Mouse (Mus musculus): Measurements from ENCODE around the gene Nbea. TPM values are rescaled to one million over a fixed set of nuclear protein-coding genes. Genes with fewer than 3 reads are reported as not detected.

The Nbea gene
- polyA plus RNA-seq, 1 experiment from 2014 or later = 17.1 TPM

DNA sequence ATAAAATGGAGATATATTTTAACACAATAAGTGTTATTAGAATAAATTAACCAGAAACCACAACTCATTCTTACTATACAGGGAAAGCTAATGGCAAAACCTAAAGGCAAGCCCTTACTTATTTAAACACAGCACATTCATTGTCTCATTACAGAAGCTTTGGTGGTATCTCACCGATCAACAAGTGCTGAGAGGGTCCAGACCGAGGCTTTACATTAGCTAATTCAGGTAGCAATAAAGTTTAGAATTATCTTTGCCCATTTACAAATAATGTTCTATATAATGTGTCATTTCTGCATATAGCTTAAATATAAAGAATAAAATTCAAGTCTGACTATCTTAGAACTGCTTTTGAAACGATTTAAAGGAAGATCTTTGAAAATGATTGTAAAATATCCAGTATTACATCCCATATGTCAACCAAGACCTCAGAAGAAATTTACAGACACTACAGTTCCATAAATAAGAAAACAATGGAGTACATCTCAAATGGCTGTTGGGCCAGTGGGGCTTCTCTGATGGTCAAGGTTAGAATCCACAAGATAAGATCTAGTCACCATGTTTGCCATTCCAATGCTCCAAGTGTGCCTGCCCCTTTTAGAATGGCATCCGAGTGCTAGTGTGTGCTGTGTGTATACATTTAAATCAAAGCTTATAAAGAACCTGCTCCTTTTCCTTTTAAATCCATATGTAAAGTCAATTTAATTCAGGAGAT lies 398.1 kb downstream of the Nbea start:
- WGBS = 26% methylated on average over 4 of the region's 4 CpGs
- H3K4me3 ChIP-seq = peak overlapping the region; percentile 73
- DNase-seq (ENCODE audit: low spot score) = no peak
- H3K36me3 ChIP-seq (replicated peaks) = no peaks in the 10 kb centered on the region
- H3K27ac ChIP-seq (replicated peaks) = peak overlapping the region; percentile 93
- peaks cover 84% of the 10 kb centered on the region for H3K27me3 ChIP-seq (replicated peaks; ENCODE audit: low read depth, poor library complexity, severe bottlenecking)
- peaks cover 63% of the 10 kb centered on the region for H3K4me1 ChIP-seq
- no peaks in the 10 kb centered on the region for H3K9me3 ChIP-seq

DNA sequence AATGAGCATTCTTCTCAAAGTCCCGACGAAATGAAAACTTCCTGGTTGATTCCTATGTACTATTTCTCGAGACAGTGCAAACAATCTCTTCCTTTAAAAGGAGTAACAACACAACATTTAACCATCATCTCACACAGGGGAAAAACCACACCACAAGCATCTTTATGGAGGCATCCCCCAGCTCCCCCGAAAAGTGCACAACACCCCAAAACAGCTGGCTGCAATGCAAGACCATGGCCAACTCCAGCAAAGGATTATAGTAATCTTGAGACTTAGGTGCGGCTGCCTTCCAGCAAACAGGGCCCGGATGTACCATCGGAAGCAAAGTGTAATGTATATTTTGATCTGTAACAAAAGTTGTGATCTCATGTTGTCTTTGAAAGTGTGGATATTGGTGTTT lies 399.4 kb downstream of the Nbea start:
- Histone ChIP-seq H3K4me1 (peaks cover 62% of the 10 kb centered on the region), H3K4me3 (peak overlapping the region; percentile 73), H3K27ac (replicated peaks) (peak overlapping the region; percentile 93), H3K9me3 (no peaks in the 10 kb centered on the region), H3K36me3 (replicated peaks) (no peaks in the 10 kb centered on the region), H3K27me3 (replicated peaks; ENCODE audit: low read depth, poor library complexity, severe bottlenecking) (peaks cover 84% of the 10 kb centered on the region)
- 2% methylated on average over 7 of the region's 7 CpGs for WGBS
- DNase-seq (ENCODE audit: low spot score) = peak; percentile 54

DNA sequence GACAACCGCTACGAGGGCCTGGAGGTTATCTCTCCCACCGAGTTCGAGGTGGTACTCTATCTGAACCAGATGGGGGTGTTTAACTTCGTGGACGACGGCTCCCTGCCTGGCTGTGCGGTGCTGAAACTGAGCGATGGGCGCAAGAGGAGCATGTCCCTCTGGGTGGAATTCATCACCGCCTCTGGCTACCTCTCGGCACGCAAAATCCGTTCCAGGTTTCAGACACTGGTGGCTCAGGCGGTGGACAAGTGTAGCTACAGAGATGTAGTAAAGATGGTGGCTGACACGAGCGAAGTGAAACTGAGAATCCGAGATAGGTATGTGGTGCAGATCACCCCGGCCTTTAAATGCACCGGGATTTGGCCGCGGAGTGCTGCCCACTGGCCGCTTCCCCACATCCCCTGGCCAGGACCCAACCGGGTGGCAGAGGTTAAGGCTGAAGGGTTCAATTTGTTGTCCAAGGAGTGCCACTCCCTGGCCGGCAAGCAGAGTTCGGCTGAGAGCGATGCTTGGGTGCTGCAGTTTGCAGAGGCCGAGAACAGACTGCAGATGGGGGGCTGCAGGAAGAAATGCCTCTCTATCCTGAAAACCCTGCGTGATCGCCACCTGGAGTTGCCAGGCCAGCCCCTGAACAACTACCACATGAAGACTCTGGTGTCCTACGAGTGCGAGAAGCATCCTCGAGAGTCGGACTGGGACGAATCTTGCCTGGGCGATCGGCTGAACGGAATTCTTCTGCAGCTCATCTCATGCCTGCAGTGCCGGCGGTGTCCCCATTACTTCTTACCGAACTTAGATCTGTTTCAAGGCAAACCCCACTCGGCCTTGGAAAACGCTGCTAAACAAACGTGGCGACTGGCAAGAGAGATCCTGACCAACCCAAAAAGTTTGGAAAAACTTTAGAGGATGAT lies 400.1 kb downstream of the Nbea start:
- Histone ChIP-seq H3K4me1 (peaks cover 61% of the 10 kb centered on the region), H3K27ac (replicated peaks) (peak overlapping the region; percentile 93), H3K9me3 (no peaks in the 10 kb centered on the region), H3K27me3 (replicated peaks; ENCODE audit: low read depth, poor library complexity, severe bottlenecking) (peaks cover 85% of the 10 kb centered on the region), H3K4me3 (peak overlapping the region; percentile 73), H3K36me3 (replicated peaks) (no peaks in the 10 kb centered on the region)
- peak; percentile 72 for DNase-seq (ENCODE audit: low spot score)
- under 1% methylated on average over 45 of the region's 45 CpGs for WGBS

DNA sequence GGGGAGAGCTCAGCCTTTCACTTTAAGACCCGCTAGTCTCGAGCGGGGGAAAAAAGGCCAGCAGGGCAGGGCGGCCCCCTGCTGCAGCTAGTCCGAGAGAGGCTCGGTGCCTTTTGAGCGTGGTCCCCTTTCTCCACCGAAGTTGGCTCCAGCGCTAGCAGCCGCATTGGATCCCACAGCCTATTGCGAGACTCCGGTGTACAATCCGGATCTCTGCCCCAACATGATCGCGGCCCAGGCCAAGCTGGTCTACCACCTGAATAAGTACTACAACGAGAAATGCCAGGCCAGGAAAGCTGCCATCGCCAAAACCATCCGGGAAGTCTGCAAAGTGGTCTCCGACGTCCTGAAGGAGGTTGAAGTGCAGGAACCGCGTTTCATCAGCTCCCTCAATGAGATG lies 400.7 kb downstream of the Nbea start:
- Histone ChIP-seq H3K4me3 (peak overlapping the region; percentile 73), H3K4me1 (peaks cover 61% of the 10 kb centered on the region)

DNA sequence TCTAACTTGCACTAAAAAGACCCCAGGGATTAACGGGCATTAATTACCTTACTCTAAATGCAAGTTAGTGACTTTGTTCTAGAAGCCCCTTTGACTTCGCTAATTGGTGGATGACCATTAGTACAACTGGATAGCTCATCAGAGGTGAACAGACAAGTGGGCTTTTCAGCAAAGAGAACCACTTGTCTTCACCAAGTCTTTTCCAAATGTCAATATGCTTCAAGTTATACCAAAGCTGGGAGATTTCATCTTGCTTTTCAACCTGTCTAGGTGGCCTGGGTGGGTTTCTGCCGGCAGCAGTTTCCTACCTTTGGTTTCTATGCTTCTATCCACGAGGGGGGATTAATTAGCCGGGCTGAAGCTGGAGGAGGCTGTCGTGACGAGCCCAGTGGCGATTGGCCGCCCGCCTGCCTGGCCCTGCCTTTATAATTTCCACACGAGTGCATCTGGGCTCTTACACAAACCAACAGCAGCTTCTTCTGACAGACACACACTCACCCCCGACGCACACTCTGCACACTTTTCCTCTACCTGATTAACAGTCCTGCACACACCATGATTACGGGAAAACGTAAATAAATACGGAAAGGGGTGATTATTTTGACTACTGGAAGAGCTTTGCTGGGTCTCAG lies 401.3 kb downstream of the Nbea start, which contains the start of gene Mab21l1:
Gene Mab21l1, plus strand, starts transcription at position 455 of the 632 bp plus-strand sequence.
- Histone ChIP-seq H3K27me3 (replicated peaks; ENCODE audit: low read depth, poor library complexity, severe bottlenecking) (peaks cover 96% of the 10 kb centered on the region), H3K9me3 (no peaks in the 10 kb centered on the region), H3K4me1 (peaks cover 61% of the 10 kb centered on the region), H3K36me3 (replicated peaks) (no peaks in the 10 kb centered on the region), H3K4me3 (peak within 1 kb of the TSS; percentile 73), H3K27ac (replicated peaks) (peak within 1 kb of the TSS; percentile 93)
- DNase-seq (ENCODE audit: low spot score) = peak; percentile 84
- WGBS = 1% methylated on average over 16 of the region's 16 CpGs

More for the DNA sequence above, 400.7 kb downstream of the Nbea start:
- under 1% methylated on average over 22 of the region's 22 CpGs for WGBS
- no peaks in the 10 kb centered on the region for H3K36me3 ChIP-seq (replicated peaks)
- no peak for DNase-seq (ENCODE audit: low spot score)
- no peaks in the 10 kb centered on the region for H3K9me3 ChIP-seq
- H3K27ac ChIP-seq (replicated peaks) = peak overlapping the region; percentile 93
- peaks cover 91% of the 10 kb centered on the region for H3K27me3 ChIP-seq (replicated peaks; ENCODE audit: low read depth, poor library complexity, severe bottlenecking)

DNA sequence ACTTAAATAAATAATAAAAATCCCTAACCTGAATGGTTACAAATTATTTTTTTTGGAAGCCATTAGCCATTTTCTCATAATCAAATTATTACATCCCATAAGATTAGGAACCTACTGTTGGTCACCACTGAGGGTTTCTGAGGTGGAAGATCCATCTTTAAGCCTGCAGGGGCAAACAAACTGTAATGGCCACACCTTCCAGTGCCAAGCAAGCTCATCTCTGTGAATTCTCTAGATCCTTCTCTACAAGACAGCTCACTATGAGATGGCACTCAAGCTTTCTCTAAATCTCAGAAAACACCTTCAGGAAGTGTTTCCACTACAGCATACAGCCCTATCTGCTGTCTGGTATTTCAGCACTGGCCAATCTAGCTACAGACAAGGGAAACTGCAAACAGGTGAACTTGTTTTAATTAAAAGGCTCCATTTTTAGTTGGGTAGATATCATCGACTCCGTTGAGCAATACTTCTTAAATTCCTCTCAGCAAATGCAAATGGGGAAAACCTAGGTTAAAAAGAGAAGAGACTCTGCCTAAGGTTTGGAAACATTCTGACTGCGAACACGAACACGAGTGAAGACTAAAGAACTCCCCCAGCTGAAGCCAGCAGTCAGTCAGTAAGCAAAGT lies 402.0 kb downstream of the Nbea start:
- peaks cover 93% of the 10 kb centered on the region for H3K27me3 ChIP-seq (replicated peaks; ENCODE audit: low read depth, poor library complexity, severe bottlenecking)

DNA sequence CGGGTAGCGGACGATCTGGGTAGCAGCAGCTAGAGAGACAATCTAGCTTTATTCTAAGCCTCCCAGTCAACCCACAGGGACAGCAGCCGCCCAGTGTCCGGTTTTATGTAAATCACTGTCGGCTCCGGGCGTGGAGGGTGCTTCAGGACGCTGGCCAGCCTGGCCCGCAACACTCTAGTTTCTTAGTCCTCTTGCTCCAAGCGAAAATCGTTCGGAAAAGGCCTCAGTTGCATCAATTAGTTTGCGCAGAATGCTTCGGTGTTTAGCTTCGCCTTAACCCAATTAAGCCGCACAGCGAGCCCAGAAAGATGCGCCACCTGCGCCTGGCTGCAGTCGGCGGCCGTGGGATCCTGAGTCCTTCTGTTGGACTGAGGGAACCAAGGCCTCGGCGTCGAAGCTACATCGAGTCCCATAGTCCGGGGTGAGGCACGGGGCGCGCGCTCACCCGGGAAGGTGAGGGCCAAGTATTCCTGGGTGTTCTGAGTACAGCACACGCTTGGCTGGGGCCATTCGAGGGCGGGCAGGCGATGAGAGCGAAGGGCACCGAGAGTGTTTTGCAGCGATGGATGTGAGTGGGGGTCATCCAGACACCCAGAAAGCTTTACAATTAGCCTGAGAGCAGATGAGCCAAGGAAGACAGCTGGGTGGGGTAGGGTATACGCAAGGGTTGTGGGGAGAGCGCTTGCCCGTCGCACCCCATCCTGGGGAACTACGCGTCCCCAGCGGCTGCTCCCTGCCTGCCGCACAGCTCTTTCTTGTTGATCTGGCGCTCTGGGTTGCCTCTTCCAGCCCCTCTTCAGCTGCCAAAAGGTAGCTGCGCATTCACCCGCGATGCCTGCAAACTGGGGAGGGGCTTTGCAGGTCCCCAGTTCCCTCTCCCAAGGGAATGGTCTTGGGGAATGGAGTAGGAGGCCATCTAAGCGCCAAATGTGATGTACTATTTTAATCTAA lies 403.1 kb downstream of the Nbea start:
- Histone ChIP-seq H3K27me3 (replicated peaks; ENCODE audit: low read depth, poor library complexity, severe bottlenecking) (peaks cover 81% of the 10 kb centered on the region), H3K4me1 (peaks cover 56% of the 10 kb centered on the region)
- under 1% methylated on average over 53 of the region's 53 CpGs for WGBS

More for the DNA sequence above, 402.0 kb downstream of the Nbea start:
- 5% methylated on average over 5 of the region's 5 CpGs for WGBS
- H3K4me1 ChIP-seq = peaks cover 56% of the 10 kb centered on the region
- H3K36me3 ChIP-seq (replicated peaks) = no peaks in the 10 kb centered on the region
- peak overlapping the region; percentile 73 for H3K4me3 ChIP-seq
- H3K27ac ChIP-seq (replicated peaks) = peak overlapping the region; percentile 93
- H3K9me3 ChIP-seq = no peaks in the 10 kb centered on the region
- DNase-seq (ENCODE audit: low spot score) = no peak

DNA sequence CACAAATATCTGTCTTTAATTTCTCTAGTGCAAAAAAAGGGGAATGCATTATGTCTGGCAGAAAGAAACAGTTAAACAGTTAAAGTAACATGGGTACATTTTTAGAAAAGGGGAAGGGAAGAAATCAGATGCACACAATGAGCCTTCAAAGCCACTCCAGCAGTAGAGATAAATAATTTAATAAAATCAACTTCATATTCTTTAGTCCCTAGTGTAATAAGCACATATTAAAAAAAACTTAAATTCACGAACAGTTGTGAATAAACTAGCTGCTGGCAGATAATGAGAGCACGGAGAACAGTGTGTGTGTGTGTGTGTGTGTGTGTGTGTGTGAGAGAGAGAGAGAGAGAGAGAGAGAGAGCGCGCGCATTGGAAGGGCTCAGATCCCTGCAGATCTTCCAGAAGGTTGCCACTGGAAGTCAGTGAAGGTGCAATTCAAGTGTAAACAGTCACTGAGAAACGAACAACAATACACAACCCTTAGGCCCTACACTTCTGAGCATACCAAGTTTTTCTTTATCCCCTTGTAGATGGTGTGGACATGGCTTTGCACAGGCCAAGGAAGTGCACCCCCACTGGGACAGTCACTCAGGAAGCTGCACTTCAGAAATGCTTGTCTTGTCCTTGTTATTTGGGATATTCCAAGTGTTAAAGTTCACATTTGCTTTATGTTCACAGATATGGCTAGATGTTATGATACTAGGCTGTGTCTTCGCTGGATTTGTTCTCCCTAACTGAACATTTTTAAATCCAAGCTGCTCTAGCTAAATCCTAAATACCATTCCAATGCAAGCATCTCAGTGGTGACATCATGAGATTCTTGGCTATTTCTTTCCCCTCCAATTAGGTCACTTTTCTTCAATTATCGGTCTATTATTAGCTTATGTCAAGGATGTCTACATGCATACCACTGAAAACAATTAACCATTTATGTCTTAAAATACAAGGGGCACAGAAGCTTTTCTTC lies 404.5 kb downstream of the Nbea start:
- WGBS = 21% methylated on average over 8 of the region's 8 CpGs
- H3K4me3 ChIP-seq = peak overlapping the region; percentile 57; the same call in 1 of the 2 replicates
- peak overlapping the region; percentile 40; the same call in 1 of the 2 replicates for H3K27ac ChIP-seq (replicated peaks)
- no peaks in the 10 kb centered on the region for H3K9me3 ChIP-seq
- DNase-seq (ENCODE audit: low spot score) = no peak
- peaks cover 68% of the 10 kb centered on the region for H3K27me3 ChIP-seq (replicated peaks; ENCODE audit: low read depth, poor library complexity, severe bottlenecking)
- H3K36me3 ChIP-seq (replicated peaks) = no peaks in the 10 kb centered on the region
- peaks cover 57% of the 10 kb centered on the region for H3K4me1 ChIP-seq

More for the DNA sequence above, 403.1 kb downstream of the Nbea start:
- no peaks in the 10 kb centered on the region for H3K9me3 ChIP-seq
- H3K36me3 ChIP-seq (replicated peaks) = no peaks in the 10 kb centered on the region
- H3K4me3 ChIP-seq = peak overlapping the region; percentile 57
- peak; percentile 71 for DNase-seq (ENCODE audit: low spot score)
- peak overlapping the region; percentile 82 for H3K27ac ChIP-seq (replicated peaks)

DNA sequence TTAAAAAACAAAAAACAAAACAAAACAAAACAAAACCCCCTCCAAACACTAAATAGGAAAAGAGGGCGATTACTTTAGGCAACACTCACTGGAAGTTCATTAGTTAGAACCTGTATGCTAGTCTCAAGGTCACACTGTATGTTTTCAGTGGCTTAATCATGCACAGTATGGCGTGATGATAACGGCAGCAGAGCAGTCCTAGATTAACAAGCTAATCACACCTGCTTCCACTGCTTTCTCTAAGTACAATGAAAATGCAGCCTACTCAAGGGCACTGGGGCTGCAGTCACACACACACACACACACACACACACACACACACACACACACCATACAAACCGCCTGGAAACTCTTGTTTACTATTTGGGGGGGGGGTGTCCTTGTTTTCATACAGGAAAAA lies 406.0 kb downstream of the Nbea start:
- H3K4me1 ChIP-seq = peaks cover 43% of the 10 kb centered on the region
- no peak overlapping the region for H3K27ac ChIP-seq (replicated peaks)
- no peaks in the 10 kb centered on the region for H3K9me3 ChIP-seq
- no peak overlapping the region for H3K4me3 ChIP-seq
- DNase-seq (ENCODE audit: low spot score) = no peak
- H3K27me3 ChIP-seq (replicated peaks; ENCODE audit: low read depth, poor library complexity, severe bottlenecking) = peaks cover 52% of the 10 kb centered on the region
- no peaks in the 10 kb centered on the region for H3K36me3 ChIP-seq (replicated peaks)
- WGBS = 72% methylated on average over 4 of the region's 4 CpGs

DNA sequence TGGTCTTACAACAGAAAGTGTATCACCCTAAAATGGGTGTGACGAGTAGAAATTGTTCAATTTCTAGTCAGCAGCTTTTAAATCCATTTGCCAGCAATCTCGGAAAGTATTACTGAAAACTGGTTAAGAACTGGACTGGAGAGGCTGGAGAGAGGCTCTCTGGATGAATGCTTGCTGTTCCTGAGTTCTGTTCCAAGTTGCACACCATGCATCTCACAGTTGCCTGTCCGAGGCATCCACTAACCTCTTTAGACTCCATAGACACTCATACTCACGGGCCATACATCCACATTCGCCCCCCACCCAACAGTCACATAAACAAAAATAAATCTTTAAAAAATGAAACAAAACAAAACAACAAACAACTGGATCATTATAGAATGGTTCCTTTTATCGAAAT lies 407.7 kb downstream of the Nbea start:
- WGBS = 83% methylated on average over 6 of the region's 6 CpGs
- Histone ChIP-seq H3K27ac (replicated peaks) (no peak overlapping the region), H3K27me3 (replicated peaks; ENCODE audit: low read depth, poor library complexity, severe bottlenecking) (peaks cover 35% of the 10 kb centered on the region), H3K9me3 (no peaks in the 10 kb centered on the region), H3K4me1 (peaks cover 28% of the 10 kb centered on the region), H3K36me3 (replicated peaks) (no peaks in the 10 kb centered on the region), H3K4me3 (no peak overlapping the region)
- DNase-seq (ENCODE audit: low spot score) = no peak
